Mouse (Mus musculus) retina, adult 2 months (tissue): Measurements from ENCODE around the gene Bmp4.

Experiments
- DNase-seq: peaks from one replicate; pipeline ENCODE4 v3.0.0-alpha.2; 2012; ENCODE audit warnings: low read depth, low spot score

The Bmp4 gene

DNA sequence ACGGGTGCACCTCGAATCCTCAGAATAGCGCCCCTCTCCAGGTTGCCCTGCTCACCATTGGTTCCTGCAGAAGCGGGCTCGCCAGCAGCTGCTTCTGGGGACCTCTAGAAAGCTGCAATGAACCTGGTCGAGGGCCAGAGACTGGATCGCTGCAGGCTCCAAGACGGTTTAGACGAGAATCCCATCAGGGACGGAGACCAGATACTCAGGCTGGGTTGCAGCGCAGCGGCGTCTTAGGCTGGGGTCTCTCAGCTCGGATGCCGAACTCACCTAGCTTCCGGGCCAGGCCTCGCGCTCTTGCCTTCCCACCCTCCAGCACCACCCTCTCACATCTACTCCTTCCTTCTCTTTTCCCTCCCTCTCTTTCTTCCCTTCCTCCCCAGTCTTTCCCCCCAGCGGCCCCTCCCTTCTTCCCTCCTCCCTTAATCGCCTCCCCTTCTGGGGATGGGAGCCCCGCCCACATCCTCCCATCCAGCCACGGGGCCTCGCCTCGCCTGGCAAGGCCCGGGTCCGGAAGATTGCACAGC lies at the start of gene Bmp4:
TSS of gene Bmp4 (minus strand) at position 421 of the 527 bp plus-strand sequence.
- no peak for DNase-seq

GRCm38 (mm10) chr14:46439461-46440048 lies 49.1 kb upstream of the Bmp4 start:
- no peak for DNase-seq

DNA sequence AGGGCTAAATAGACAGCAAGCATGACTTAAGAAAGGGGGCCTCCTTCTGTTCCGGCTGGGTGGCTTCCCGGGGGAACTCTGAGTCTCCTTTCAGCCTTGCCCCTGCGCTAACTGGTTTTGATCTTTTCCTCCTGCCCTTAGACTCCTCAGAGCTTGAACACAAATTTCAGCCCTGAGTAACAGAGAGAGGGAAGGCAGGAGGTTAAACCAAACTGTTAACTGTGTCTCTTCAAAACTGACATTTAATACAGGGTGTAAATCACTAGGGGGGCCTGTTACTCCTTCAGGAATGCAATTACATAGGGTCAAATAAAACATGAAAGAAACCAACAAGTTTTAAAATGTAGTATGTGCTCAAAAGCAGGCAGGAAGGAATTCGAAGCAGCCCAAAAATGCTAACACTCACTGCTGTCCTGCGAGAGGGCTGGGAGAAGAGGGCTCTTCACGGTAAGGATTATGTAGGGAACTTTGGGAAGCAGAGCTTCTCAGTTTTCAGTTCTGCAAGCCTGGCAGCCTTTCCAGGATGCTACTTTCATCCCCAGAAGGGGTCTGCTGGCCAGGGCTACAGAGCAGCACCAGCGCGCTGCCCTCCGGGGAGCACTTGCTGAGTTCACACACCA lies 46.1 kb upstream of the Bmp4 start:
- DNase-seq, result no peak

DNA sequence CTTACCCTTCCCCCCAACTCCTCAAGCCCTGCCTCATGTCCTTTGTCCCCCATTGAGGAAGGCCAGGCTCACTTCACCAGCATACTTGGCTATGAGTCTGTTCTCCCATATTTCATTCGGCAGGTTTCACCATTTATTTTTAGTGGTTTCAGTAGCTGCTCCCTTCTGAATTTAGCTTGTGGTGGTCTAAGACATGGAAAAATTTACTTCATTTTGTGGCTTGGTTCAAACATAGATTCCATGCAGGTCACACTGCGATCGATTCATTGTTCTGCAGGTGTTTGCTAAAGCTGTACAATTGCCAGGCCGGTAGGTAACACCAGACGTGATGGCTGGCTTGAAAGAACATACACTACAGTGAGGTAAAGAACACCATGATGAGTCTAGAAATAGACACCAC lies 39.8 kb upstream of the Bmp4 start:
- DNase-seq, result no peak

DNA sequence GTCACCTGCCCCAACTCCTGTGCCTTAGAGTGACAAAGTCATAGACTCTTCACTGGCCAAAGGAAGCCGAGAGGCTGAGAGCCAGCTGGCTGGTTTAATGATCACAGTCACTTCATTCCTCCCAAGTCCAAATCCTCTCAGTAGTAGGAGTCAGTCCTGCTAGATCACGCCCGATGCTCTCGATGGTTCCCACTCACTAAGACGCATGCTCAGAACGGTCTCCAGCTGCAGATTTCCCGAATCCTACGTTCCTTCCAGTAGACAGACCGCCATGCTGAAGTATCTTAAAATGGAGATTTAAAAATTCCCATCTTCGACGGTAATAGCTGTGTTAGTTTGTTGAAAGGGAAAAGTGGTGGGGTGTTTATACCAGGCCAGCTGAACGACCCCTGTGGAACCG lies 36.8 kb upstream of the Bmp4 start:
- DNase-seq, result no peak

DNA sequence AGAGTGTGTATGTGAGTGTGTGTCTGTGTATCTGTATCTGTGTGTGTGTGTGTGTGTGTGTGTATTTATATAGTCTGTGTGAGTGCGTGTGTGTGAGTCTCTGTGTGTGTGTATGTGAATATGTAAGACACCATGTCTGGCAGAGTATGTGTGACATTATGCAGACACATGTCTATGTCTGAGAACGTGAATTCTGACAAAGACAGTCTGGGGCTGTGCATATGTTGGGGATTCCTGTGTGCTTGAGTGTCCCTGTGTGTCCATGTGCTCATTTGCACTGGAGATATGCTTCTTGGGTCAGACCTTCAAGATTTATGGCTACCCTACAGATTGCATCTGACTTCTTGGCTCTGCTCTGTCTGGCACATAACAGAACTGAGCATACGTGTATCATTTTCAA lies 31.4 kb upstream of the Bmp4 start:
- DNase-seq, result no peak

- no peak for DNase-seq
Measured at GRCm38 (mm10) chr14:46419269-46419668, 28.8 kb upstream of the Bmp4 start.

DNA sequence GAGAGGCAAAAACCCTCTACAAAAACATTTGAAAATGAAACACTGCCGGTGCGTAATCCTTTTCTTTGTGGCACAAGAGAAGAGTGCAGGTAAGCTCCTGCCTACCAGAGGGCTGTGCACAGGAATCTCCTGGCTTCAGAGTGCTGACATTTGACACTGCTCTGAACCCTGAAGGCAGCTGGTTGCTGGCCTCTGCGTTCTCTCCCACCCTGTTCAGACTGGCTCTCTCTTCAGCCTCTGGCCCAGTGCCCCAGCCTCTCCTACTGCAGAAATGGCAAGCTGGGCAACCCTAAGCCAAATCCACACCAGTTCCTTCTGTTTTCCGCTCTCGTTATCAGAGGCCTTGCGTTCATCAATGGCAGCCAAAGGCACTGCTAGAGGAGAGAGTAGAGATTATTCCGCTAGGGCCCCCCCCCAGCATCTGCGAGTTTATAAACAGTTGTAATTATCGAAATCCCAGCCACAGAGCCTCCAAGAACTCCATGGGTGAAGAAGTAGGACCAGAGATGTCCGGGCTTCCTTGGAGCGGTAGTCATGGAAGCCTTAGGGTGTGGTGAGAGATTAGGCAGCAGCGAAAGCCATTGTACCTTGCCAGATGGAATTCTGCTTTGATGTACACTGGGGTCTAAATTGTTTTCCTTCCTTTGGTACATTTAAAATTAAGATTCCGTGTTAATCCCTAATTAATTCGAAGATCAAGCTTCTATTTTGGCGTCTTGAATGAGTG lies 28.1 kb upstream of the Bmp4 start:
- DNase-seq, result no peak

DNA sequence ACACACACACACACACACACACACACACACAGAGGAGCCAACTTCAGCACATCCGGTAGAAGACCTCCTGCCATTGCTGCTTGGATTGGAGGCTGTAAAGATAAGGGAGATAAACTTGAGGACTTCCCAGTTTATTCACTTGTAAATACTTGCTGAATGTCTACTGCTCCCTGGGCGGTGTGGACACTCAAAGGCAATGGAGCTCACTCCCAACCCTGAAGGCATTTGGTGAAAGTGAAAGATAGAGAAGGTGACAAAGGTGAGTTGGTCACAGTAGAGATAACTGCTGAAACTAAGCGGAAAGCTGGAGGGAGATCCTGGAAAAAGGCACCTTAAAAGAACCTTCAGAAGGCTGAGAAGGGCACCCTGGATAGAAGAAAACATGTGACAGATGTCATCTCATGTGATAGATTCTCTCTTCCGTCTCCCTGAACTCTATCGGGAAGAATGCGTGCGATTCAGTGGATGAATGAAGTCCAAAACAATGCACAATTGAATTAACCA lies 22.1 kb upstream of the Bmp4 start:
- no peak for DNase-seq

DNA sequence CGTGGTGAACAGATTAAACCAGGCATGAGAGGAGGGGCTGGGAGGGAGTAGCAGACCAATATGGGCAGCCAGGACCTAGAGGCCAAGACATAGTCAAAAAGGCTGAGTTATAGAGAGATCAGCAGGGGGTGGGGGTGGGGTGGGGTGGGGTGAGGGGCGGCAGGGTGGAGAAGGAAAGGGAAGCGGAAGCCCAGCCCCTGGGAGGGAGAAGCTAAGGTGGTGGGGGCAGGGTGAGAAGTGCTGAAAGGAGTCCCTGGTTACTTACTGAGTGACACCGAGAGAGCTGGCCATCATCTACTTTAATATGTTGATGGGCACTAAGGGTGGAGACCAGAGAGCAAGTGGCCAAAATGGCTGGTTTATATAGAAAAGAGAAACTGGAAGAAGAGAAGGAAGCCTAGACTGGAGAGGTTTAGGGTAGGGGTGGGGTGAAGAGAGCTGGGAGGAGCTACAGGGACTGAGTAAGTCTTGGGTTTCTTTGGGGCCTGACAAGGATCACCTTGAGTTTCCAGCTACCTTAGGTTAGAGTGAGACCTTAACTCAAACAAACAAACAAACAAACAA lies 20.2 kb upstream of the Bmp4 start:
- no peak for DNase-seq

- no peak for DNase-seq
Measured at GRCm38 (mm10) chr14:46409016-46409415, 18.5 kb upstream of the Bmp4 start.

- DNase-seq, result no peak
Measured at GRCm38 (mm10) chr14:46408319-46408718, 17.9 kb upstream of the Bmp4 start.

DNA sequence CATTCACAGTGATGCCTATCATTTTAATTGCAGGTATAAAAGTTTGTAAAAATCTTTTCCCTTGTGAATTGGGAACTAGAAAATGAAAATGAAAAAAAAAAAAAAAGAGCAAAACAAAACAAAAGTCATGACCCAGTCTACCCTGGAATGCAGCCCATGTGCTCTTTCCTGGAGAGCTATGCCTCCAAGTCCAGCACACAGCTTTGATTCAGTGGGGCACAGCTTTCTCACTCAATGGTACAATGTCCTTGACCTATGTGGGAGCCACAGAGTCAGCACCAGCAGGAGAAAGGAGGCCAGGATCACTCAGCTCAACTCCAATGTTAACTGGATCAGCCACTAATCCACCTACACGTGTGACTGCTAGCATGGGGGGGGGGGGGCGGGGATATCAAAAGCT lies 9.5 kb upstream of the Bmp4 start:
- DNase-seq, result no peak

- DNase-seq, result no peak
Measured at GRCm38 (mm10) chr14:46398091-46398695, 7.7 kb upstream of the Bmp4 start.

DNA sequence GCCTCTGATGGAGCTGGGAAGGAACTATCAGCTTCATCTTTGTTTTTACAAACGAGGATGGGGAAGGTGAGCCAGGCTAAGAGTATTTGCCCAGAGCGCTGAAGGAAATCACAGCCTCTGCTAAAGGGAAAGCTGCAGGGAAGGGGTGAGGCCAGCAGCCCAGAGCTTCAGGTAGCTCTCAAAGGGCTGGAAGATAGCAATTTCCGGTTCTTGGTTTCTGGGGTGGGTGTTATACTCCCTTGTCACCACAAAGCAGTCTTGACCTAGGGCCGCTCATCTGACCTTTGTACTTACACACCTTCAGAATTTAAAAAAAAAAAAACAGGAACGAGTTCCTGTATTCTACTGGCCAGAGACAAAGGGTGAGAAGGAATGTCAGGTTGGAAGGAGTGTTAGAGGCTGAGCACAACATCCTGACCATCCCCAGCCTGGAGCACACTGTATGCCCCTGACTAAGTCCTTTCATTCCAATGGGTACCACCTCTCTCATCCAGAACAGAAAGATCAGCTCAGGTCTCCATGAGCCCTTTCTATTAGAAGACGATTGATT lies 1.2 kb upstream of the Bmp4 start:
- no peak for DNase-seq

- no peak for DNase-seq
Measured at GRCm38 (mm10) chr14:46389438-46390248, 826 bp downstream of the Bmp4 start.

- DNase-seq, result no peak
Measured at GRCm38 (mm10) chr14:46388636-46389035, 1.8 kb downstream of the Bmp4 start.

- DNase-seq, result no peak
Measured at GRCm38 (mm10) chr14:46387821-46388481, 2.5 kb downstream of the Bmp4 start.

- no peak for DNase-seq
Measured at GRCm38 (mm10) chr14:46387357-46387671, 3.2 kb downstream of the Bmp4 start.
